Mouse (Mus musculus) cerebellum, adult 9-11 months (tissue): ENCODE measurements around the gene Kctd4.
A peak's percentile ranks its signal among the peaks of the same experiment; 100 is the strongest.

Experiments used
- DNase-seq: peaks from one replicate; pipeline ENCODE4 v3.0.0; 2022

Gene Kctd4

GRCm38 (mm10) chr14:75992371-75992770 lies 37.6 kb downstream of the Kctd4 start:
- no peak for DNase-seq

- DNase-seq, result no peak
Observed at GRCm38 (mm10) chr14:75998082-75998481, 43.3 kb downstream of the Kctd4 start.

GRCm38 (mm10) chr14:76001781-76002180 lies 47.0 kb downstream of the Kctd4 start:
- DNase-seq, result no peak

DNA sequence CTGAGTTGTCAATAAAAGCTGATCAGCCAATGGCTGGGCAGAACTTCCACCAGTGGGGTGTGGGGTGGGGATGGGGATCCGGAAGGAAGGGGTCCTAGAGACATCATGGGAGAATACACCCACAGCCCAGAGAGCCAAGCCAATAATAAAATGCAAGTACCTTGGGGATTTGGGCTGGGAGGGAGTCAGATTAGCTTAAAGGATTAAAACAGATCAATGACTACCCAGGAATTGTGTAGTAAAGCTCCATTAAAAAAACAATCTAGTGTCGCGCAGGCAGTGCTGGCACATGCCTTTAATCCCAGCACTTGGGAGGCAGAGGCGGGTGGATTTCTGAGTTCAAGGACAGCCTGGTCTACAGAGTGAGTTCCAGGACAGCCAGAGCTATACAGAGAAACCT lies 50.2 kb downstream of the Kctd4 start:
- DNase-seq, result no peak

GRCm38 (mm10) chr14:76008174-76008573 lies 53.4 kb downstream of the Kctd4 start:
- no peak for DNase-seq

GRCm38 (mm10) chr14:76009185-76009584 lies 54.4 kb downstream of the Kctd4 start:
- no peak for DNase-seq

- DNase-seq, result peak; percentile 91
Observed at GRCm38 (mm10) chr14:76010102-76011061, 55.6 kb downstream of the Kctd4 start, which contains the start of gene Gtf2f2. Gene Gtf2f2 (minus strand): TSS chr14:76010865.

GRCm38 (mm10) chr14:76011062-76011457 lies 56.3 kb downstream of the Kctd4 start:
- DNase-seq, result no peak

DNA sequence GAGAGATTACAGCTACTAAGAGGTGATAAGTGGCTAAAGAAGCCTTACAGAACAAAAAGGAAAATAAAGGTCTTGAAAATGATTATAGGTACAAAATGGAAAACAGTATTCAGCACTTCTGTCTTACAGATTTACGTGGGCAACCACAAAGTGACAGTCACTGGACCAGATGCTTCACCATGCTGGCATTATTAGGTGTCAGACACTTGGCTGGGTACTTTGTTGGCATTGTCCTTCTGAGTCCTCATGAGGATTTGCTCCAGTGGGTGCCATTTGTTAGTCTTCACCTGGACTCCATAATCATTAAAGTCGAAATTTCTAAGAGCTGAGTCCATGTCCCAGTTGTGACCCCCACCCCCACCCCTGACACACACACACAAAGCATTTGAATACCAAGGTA lies 59.5 kb downstream of the Kctd4 start:
- DNase-seq, result no peak
